Mouse (Mus musculus): ENCODE data around the gene Bri3. TPM values are rescaled to one million over a fixed set of nuclear protein-coding genes. Genes with fewer than 3 reads are reported as not detected.

Gene Bri3
- polyA plus RNA-seq (2012; rRNA removed; ENCODE audit: low replicate concordance): 183 and 336 TPM in 2 replicates

GRCm38 (mm10) chr5:144243901-144244487 lies at the start of gene Bri3:
TSS of gene Bri3 (plus strand) at chr5:144244437.

GRCm38 (mm10) chr5:144223503-144223862 lies 20.8 kb upstream of the Bri3 start, which contains the start of gene Tecpr1:
TSS of gene Tecpr1 (minus strand) at chr5:144223615.

GRCm38 (mm10) chr5:144357881-144358591 lies 113.8 kb downstream of the Bri3 start, which contains the start of gene Baiap2l1:
TSS of gene Baiap2l1 (minus strand) at chr5:144358112.

Other genes with a start within 250 kb of the Bri3 start
- 3.2 and 4.4 TPM in 2 replicates for gene Ccz1, start 229.6 kb upstream of the Bri3 start, polyA plus RNA-seq (2012; rRNA removed; ENCODE audit: low replicate concordance)
- gene Ocm, start 217.8 kb upstream of the Bri3 start, polyA plus RNA-seq (2012; rRNA removed; ENCODE audit: low replicate concordance): 0.43 and 3.4 TPM in 2 replicates
- 18.1 and 18.5 TPM in 2 replicates for gene Lmtk2, start 144.0 kb upstream of the Bri3 start, polyA plus RNA-seq (2012; rRNA removed; ENCODE audit: low replicate concordance)
- gene Bhlha15, start 54.2 kb upstream of the Bri3 start, polyA plus RNA-seq (2012; rRNA removed; ENCODE audit: low replicate concordance): 8.1 and 13.3 TPM in 2 replicates
- 18.8 and 25.7 TPM in 2 replicates for gene Tecpr1, start 20.8 kb upstream of the Bri3 start, polyA plus RNA-seq (2012; rRNA removed; ENCODE audit: low replicate concordance)
- 42.4 and 48.0 TPM in 2 replicates for gene Baiap2l1, start 113.7 kb downstream of the Bri3 start, polyA plus RNA-seq (2012; rRNA removed; ENCODE audit: low replicate concordance)